Mouse (Mus musculus) liver, adult 2 months (tissue): ENCODE data around the gene 1600014C10Rik. TPM values are rescaled to one million over a fixed set of nuclear protein-coding genes. Genes with fewer than 3 reads are reported as not detected.

ENCODE experiments used
- DNase-seq: peaks from one replicate; pipeline ENCODE4 v3.0.0-alpha.2; 2011; ENCODE audit warnings: low read depth, low spot score; ENCODE audit errors: extremely low read depth
- H3K27ac ChIP-seq: fragments of 200-500 bp; replicated peaks from 2 replicates; pipeline ENCODE4 v1.5.1; 2012; ENCODE audit warnings: low read depth, mild to moderate bottlenecking, control low read depth, inconsistent platforms, low read length; ENCODE audit not compliant: insufficient read depth
- H3K27me3 ChIP-seq: fragments of 200-500 bp; 2 replicates; pipeline ENCODE4 v1.6.1; 2012; ENCODE audit warnings: mild to moderate bottlenecking, moderate library complexity, low read length, inconsistent platforms; ENCODE audit not compliant: control insufficient read depth, insufficient read depth
- H3K36me3 ChIP-seq: fragments of 200-500 bp; 2 replicates; pipeline ENCODE4 v1.6.1; 2012; ENCODE audit warnings: low read length, inconsistent platforms; ENCODE audit not compliant: control insufficient read depth, insufficient read depth
- H3K4me1 ChIP-seq: fragments of 200-500 bp; 2 replicates; pipeline ENCODE4 v1.6.1; 2011; ENCODE audit warnings: low read length; ENCODE audit not compliant: control insufficient read depth, insufficient read depth
- H3K4me3 ChIP-seq: fragments of 200-500 bp; 2 replicates; pipeline ENCODE4 v1.5.1; 2011; ENCODE audit warnings: low read depth, mild to moderate bottlenecking, control low read depth, low read length, moderate library complexity; ENCODE audit not compliant: insufficient read depth
- H3K79me2 ChIP-seq: fragments of 200-500 bp; 2 replicates; pipeline ENCODE4 v1.6.1; 2012; ENCODE audit warnings: inconsistent platforms, mild to moderate bottlenecking, low read length, moderate library complexity; ENCODE audit not compliant: control insufficient read depth, insufficient read depth
- H3K9ac ChIP-seq: fragments of 200-500 bp; 2 replicates; pipeline ENCODE4 v1.6.1; 2012; ENCODE audit warnings: low read depth, mild to moderate bottlenecking, control low read depth, inconsistent platforms, low read length
- CTCF ChIP-seq: fragments of 200-500 bp; IDR thresholded peaks from 2 replicates; pipeline ENCODE4 v1.5.1; 2011; ENCODE audit warnings: low read depth, low read length, control low read depth
- POLR2A ChIP-seq: fragments of 200-500 bp; IDR thresholded peaks from 2 replicates; pipeline ENCODE4 v1.6.1; 2011; ENCODE audit warnings: low read length, control low read depth; ENCODE audit not compliant: insufficient read depth; ENCODE audit errors: extremely low read depth
- WGBS: fragments of 180-500 bp; shearing (Covaris S2); methylation state at CpG from one replicate; pipeline ENCODE4 v1.1.7; 2018; 5-methylcytosine and 5-hydroxymethylcytosine counted together
- polyA plus RNA-seq: library from polyadenylated mRNA; depleted of rRNA; stranded (reverse); fragments of >200 nt; gene quantifications from 2 replicates; pipeline ENCODE4 v1.2.3, GENCODE M21; 2012
- total RNA-seq: library from RNA; depleted of rRNA; stranded (reverse); fragments of >200 nt; gene quantifications from 2 replicates; pipeline ENCODE4 v1.2.3, GENCODE M21; 2014

Gene 1600014C10Rik
- total and polyA plus RNA-seq, 2 experiments: 116 to 135 TPM

DNA sequence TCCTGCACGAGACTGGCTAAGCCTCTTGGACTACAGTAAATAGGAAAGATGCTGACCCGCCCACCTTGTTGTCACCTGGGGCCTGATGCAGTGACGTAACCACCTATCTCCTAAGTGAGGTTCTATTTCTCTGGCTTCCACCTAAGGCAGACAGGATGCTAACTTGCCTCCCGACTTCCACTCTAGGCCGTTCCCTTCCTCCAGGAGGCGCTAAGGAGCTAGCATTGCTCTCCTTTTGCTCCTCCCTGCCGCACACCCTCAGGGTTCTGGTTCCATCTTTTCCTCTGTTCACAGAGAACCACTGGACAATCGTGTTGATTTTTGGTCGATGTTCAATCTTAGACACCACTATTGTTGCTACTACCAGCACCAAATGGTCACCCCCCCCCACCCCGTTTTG is 8.6 kb downstream of the 1600014C10Rik start:
- Histone ChIP-seq H3K9ac (no peak overlapping the region), H3K4me1 (peaks cover 11% of the 10 kb centered on the region), H3K36me3 (peaks cover 47% of the 10 kb centered on the region), H3K79me2 (no peaks in the 10 kb centered on the region; the same call in 1 of the 2 replicates), H3K27me3 (no peaks in the 10 kb centered on the region), H3K27ac (no peak overlapping the region), H3K4me3 (no peak overlapping the region)
- DNase-seq: no peak
- 63% methylated on average over 10 of the region's 10 CpGs for WGBS
- TF ChIP-seq POLR2A (no peak), CTCF (peak; percentile 71)

DNA sequence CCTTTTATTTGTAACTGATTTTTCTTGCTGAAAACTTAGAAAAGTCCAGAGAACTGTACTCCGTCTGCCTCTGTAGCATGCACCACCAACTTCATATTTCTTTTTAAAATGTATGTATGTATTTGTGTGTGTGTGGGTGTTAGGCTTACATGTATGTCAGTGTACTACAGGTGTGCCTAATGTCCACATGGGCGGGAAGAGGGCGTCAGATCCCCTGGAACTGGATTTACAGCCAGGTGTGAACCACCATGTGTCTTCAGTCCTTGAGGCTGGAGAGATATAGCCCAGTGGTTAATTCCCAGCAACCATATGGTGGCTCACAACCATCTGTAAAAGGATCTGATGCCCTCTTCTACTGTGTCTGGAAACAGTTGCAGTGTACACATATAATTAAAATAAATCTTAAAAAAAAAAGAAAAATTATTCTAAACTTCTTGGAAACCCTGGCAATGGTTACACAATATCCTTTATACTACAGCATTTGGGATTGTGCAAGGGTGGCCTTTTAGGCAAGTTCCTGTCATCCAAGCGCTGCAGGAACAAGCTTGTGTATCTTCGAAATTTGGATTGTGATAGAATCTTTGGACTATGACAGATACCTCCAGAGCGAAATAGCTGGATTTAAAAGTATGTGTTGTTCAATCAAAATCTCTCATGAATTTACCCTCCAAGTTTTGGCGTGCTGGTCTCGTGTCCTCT is 17.0 kb downstream of the 1600014C10Rik start:
- H3K4me3 ChIP-seq: no peak overlapping the region
- TF ChIP-seq POLR2A: no peak
- H3K79me2 ChIP-seq: no peaks in the 10 kb centered on the region
- peaks cover 17% of the 10 kb centered on the region for H3K36me3 ChIP-seq
- peak overlapping the region; percentile 82 for H3K27ac ChIP-seq
- peak overlapping the region; percentile 61 for H3K9ac ChIP-seq
- H3K27me3 ChIP-seq: no peaks in the 10 kb centered on the region
- WGBS: 30% methylated on average over 8 of the region's 8 CpGs
- H3K4me1 ChIP-seq: peaks cover 8% of the 10 kb centered on the region
- DNase-seq: peak; percentile 77

DNA sequence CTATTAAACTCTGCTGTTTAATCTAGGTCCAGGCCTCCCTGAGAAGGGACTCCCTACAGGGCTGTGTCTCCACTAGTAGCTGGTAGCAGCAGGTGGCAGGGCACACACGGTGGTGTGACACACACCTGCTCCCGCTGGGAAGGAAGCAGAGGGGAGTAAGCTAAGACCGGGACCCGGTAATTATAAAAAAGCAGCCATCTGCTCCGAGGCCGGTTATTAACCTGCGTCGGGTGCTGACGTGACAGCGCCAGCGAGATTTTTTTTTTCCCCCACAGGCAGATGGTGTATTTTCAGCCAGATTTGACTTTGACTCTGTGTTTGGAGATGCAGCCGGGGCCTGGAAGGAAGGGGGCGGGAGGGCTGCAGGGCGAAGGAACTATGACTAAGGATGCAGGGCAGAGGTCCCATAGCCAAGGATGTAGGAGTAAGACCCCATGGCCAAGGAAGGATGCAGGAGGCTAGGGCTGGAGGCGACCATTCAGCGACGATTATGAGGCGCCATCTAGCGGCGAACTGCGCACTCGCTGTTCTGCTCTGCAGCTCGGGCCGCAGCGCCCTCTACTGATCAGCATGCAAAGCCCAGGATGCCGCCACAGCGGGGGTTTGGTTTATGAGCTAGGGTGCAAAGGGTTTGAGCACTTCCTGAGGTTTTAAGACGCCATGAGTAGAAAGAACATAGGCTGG is 17.7 kb downstream of the 1600014C10Rik start:
- peaks cover 8% of the 10 kb centered on the region for H3K4me1 ChIP-seq
- peaks cover 10% of the 10 kb centered on the region for H3K36me3 ChIP-seq
- peak overlapping the region; percentile 61 for H3K9ac ChIP-seq
- 2% methylated on average over 28 of the region's 28 CpGs for WGBS
- H3K79me2 ChIP-seq: no peaks in the 10 kb centered on the region
- H3K27me3 ChIP-seq: no peaks in the 10 kb centered on the region
- peak; percentile 59 for DNase-seq
- TF ChIP-seq CTCF: peak; percentile 100
- TF ChIP-seq POLR2A: no peak
- H3K27ac ChIP-seq: peak overlapping the region; percentile 82
- peak overlapping the region; percentile 2 for H3K4me3 ChIP-seq

DNA sequence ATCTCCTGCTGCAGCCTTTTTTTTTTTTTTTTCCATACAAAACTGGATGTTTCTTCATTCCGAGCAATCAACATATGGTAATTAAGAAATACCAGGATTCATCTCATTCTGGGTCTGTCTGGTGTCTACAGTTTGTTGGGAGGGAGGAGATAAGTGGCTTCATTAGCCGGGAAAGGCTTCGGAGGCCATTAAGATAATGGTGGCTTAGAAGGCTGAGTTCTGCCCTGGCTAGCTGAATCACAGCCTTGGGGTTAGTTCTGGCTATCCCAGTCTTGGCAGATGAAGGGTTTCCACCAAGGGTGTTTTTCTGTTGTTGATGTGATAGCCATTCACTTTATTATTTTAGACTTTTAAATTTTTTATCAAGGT is 18.3 kb downstream of the 1600014C10Rik start:
- TF ChIP-seq POLR2A (no peak), CTCF (no peak)
- H3K79me2 ChIP-seq: no peaks in the 10 kb centered on the region
- H3K4me1 ChIP-seq: peaks cover 8% of the 10 kb centered on the region
- no peak overlapping the region for H3K9ac ChIP-seq
- H3K27me3 ChIP-seq: no peaks in the 10 kb centered on the region
- WGBS: 26% methylated on average over 3 of the region's 3 CpGs
- no peak overlapping the region for H3K27ac ChIP-seq
- H3K36me3 ChIP-seq: peaks cover 7% of the 10 kb centered on the region; the same call in 1 of the 2 replicates
- no peak overlapping the region for H3K4me3 ChIP-seq
- no peak for DNase-seq

DNA sequence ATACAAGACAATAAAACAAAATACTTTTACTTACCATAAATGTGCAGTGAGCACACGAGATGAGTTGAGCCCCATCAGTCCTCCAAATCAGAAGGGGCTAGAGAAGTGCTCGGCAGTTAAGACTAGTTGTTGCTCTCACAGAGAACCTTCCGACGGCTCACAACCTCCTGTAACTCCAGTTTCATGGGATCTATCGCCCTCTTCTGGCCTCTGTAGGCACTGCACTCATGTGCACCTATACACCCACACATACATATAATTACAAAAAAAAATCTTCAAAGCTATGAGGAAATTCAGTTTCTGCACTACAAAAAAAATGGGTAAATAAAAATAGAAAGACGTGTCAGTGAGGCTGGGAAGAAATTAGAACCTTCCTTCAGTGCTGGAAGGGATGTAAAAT is 21.3 kb downstream of the 1600014C10Rik start:
- 94% methylated on average over 6 of the region's 6 CpGs for WGBS

DNA sequence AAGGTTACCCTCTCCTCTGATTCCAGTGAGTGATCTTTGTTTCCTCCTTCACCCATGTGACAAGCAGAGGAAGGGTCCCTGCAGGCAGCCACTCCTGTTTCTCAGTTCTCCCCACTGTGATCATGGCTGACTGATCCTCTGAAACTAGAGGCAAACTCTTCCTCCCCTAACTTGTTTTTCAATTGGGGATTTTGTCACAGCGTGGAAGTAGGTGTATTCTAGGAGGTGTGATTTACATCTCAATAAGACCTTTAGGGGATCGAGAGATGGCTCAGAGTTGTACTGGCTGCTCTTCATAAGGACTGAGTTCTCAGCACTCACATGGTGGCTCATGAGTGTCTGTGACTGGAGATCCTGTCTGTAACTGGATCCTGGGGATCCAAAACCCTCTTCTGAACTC is 22.8 kb downstream of the 1600014C10Rik start:
- WGBS: 82% methylated on average over 2 of the region's 2 CpGs
- H3K79me2 ChIP-seq: no peaks in the 10 kb centered on the region
- no peaks in the 10 kb centered on the region for H3K36me3 ChIP-seq
- no peak overlapping the region for H3K4me3 ChIP-seq
- no peaks in the 10 kb centered on the region for H3K27me3 ChIP-seq
- H3K4me1 ChIP-seq: peaks cover 7% of the 10 kb centered on the region; the same call in 1 of the 2 replicates
- no peak overlapping the region for H3K9ac ChIP-seq
- no peak for TF ChIP-seq POLR2A
- TF ChIP-seq CTCF: no peak
- DNase-seq: no peak
- no peak overlapping the region for H3K27ac ChIP-seq

More for the DNA sequence above, 21.3 kb downstream of the 1600014C10Rik start:
- Histone ChIP-seq H3K4me1 (peaks cover 14% of the 10 kb centered on the region), H3K4me3 (no peak overlapping the region), H3K36me3 (no peaks in the 10 kb centered on the region), H3K9ac (no peak overlapping the region), H3K27ac (no peak overlapping the region), H3K27me3 (no peaks in the 10 kb centered on the region), H3K79me2 (no peaks in the 10 kb centered on the region)
- DNase-seq: no peak
- TF ChIP-seq POLR2A (no peak), CTCF (peak; percentile 22; the same call in 1 of the 2 replicates)
